ENCODE assay signal across 8 mouse cellular contexts in the genomic region with DNA sequence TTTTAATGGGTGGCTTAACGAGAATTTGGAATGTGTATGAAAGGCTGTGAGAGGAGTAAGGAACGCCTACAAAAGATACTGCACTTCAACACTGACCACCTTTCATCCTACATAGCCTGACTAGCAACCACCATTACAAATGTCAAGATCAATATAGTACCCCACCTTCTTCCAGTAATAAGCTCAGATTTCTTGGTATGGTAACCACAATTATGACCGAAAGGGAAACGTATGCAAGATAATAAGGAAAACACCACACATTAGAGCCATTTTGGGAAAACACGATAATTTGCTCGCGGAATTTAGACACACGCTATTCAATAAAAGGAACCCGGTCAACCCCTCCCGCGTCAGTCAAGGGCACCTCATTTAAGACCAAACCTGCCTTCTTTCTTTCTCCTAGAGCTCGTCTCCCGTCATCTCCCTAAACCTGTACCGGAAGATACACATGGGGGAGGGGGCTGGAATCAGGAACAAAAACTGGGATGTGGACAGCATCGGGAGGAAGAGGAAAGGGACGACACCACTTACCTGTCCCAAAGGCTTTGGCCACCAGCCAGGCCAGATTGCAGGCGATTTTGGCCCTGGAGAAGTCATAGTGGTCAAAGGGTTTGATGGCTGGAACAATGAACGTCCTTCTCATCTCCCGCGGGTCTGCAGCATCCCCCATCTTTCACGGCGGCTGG. TPM values are rescaled to one million over a fixed set of nuclear protein-coding genes. Genes with fewer than 3 reads are reported as not detected.
DNase-seq lines count a peak whose midpoint lies in the region; ATAC-seq and TF ChIP-seq lines count a peak whose summit lies in the region.

No protein-coding gene starts in this region.

- under 1% methylated on average over 22 of the region's 22 CpGs for WGBS in embryonic facial prominence, embryonic 14.5 days
- under 1% methylated on average over 22 of the region's 22 CpGs for WGBS in lung, postnatal 0 days
- WGBS in stomach, embryonic 16.5 days, result under 1% methylated on average over 22 of the region's 22 CpGs

- peak overlapping the region; percentile 71 for H3K4me2 ChIP-seq in embryonic facial prominence, embryonic 14.5 days (ENCODE audit: low read depth, low read length)
- H3K4me2 ChIP-seq in lung, postnatal 0 days (replicated peaks; ENCODE audit: low read depth, low read length), result peak overlapping the region; percentile 90
- H3K4me2 ChIP-seq in stomach, embryonic 16.5 days (ENCODE audit: low read depth, low read length), result peak overlapping the region; percentile 91

- H3K4me3 ChIP-seq in bone marrow macrophage, adult 2 months (ENCODE audit: insufficient read depth, low read length), result peak overlapping the region; percentile 87
- peak overlapping the region; percentile 88 for H3K4me3 ChIP-seq in embryonic facial prominence, embryonic 14.5 days (ENCODE audit: low read depth, low read length)
- H3K4me3 ChIP-seq in lung, postnatal 0 days (ENCODE audit: low read depth, low read length), result peak overlapping the region; percentile 97
- H3K4me3 ChIP-seq in stomach, embryonic 16.5 days (replicated peaks; ENCODE audit: low read length), result peak overlapping the region; percentile 92

- TF ChIP-seq CTCF in bone marrow macrophage, adult 2 months (IDR thresholded peaks at IDR 0.05; ENCODE audit: low read depth, low read length), result no peak
- TF ChIP-seq CTCF in lung, postnatal 0 days (IDR thresholded peaks at IDR 0.05), result no peak

- peak; percentile 55 to 61 for DNase-seq in left cerebral cortex, postnatal 10 days (ENCODE audit: extremely low spot score in 1 of 2, low spot score in 2 of 2)
- no peak for DNase-seq in left cerebral cortex, postnatal 36 days (ENCODE audit: low spot score in 2 of 2)
- DNase-seq in embryonic facial prominence, embryonic 14.5 days (ENCODE audit: low spot score), result no peak
- peak; percentile 60 for DNase-seq in induced T-regulatory cell, adult 2 months (ENCODE audit: low read depth)
- peak; percentile 33 for DNase-seq in lung, postnatal 0 days (ENCODE audit: low spot score)

- ATAC-seq in embryonic facial prominence, embryonic 14.5 days (ENCODE audit: low read depth), result no peak; the same call in 1 of the 2 replicates
- ATAC-seq in lung, postnatal 0 days, result no peak
- no peak for ATAC-seq in stomach, embryonic 16.5 days (ENCODE audit: insufficient read depth, low FRiP score)
- ATAC-seq in inflammation-experienced regulatory T-cells, adult 6 months, result no peak

- no peaks in the 10 kb centered on the region for H3K36me3 ChIP-seq in embryonic facial prominence, embryonic 14.5 days (ENCODE audit: control insufficient read depth, insufficient read depth, low read length)
- no peaks in the 10 kb centered on the region for H3K36me3 ChIP-seq in lung, postnatal 0 days (ENCODE audit: insufficient read depth, low read length)
- no peaks in the 10 kb centered on the region for H3K36me3 ChIP-seq in stomach, embryonic 16.5 days (ENCODE audit: control insufficient read depth, insufficient read depth, low read length)

- no peaks in the 10 kb centered on the region for H3K27me3 ChIP-seq in embryonic facial prominence, embryonic 14.5 days (replicated peaks; ENCODE audit: control insufficient read depth, insufficient read depth, low read length)
- H3K27me3 ChIP-seq in lung, postnatal 0 days (replicated peaks; ENCODE audit: insufficient read depth, low read length), result no peaks in the 10 kb centered on the region
- H3K27me3 ChIP-seq in stomach, embryonic 16.5 days (ENCODE audit: control insufficient read depth, insufficient read depth, low read length), result no peaks in the 10 kb centered on the region

- intact Hi-C loops in left cerebral cortex, postnatal 10 days (cut with DNase I), result loop anchor here (5.0 kb wide), 2 partner anchors 72 to 112 kb away; partner anchors contain the start of gene Ddx59
- intact Hi-C loops in left cerebral cortex, postnatal 36 days (cut with DNase I), result loop anchor here (5.0 kb wide), 1 partner anchor 57 kb away; no protein-coding TSS in a partner anchor

- TF ChIP-seq EP300 in lung, postnatal 0 days (IDR thresholded peaks at IDR 0.05), result no peak

- no peak for TF ChIP-seq POLR2A in bone marrow macrophage, adult 2 months (IDR thresholded peaks at IDR 0.05; ENCODE audit: borderline replicate concordance, low read depth, low read length)

- peaks cover 10% of the 10 kb centered on the region for H3K4me1 ChIP-seq in bone marrow macrophage, adult 2 months (ENCODE audit: control insufficient read depth, insufficient read depth, low read length)
- H3K4me1 ChIP-seq in embryonic facial prominence, embryonic 14.5 days (ENCODE audit: control insufficient read depth, insufficient read depth, low read length), result peaks cover 11% of the 10 kb centered on the region
- peaks cover 12% of the 10 kb centered on the region; the same call in 1 of the 2 replicates for H3K4me1 ChIP-seq in lung, postnatal 0 days (ENCODE audit: insufficient read depth, low read depth, low read length)
- H3K4me1 ChIP-seq in stomach, embryonic 16.5 days (ENCODE audit: control insufficient read depth, insufficient read depth, low read length), result peaks cover 15% of the 10 kb centered on the region

- no peaks in the 10 kb centered on the region for H3K9me3 ChIP-seq in embryonic facial prominence, embryonic 14.5 days (ENCODE audit: control insufficient read depth, low read length)
- no peaks in the 10 kb centered on the region for H3K9me3 ChIP-seq in lung, postnatal 0 days (ENCODE audit: low read length)
- no peaks in the 10 kb centered on the region for H3K9me3 ChIP-seq in stomach, embryonic 16.5 days (replicated peaks; ENCODE audit: control insufficient read depth, low read length)

- peak overlapping the region; percentile 31; the same call in 1 of the 2 replicates for H3K27ac ChIP-seq in bone marrow macrophage, adult 2 months (ENCODE audit: insufficient read depth, low read depth, low read length)
- peak overlapping the region; percentile 96 for H3K27ac ChIP-seq in embryonic facial prominence, embryonic 14.5 days (replicated peaks; ENCODE audit: low read depth, low read length)
- H3K27ac ChIP-seq in lung, postnatal 0 days (ENCODE audit: low read length), result peak overlapping the region; percentile 97
- peak overlapping the region; percentile 97 for H3K27ac ChIP-seq in stomach, embryonic 16.5 days (ENCODE audit: low read length)

- peak overlapping the region; percentile 94 for H3K9ac ChIP-seq in embryonic facial prominence, embryonic 14.5 days (ENCODE audit: low read depth, low read length)
- peak overlapping the region; percentile 83 for H3K9ac ChIP-seq in lung, postnatal 0 days (replicated peaks; ENCODE audit: low read depth)
- H3K9ac ChIP-seq in stomach, embryonic 16.5 days (ENCODE audit: low read length), result peak overlapping the region; percentile 95

RNA-seq across cellular contexts. Expression of gene Camsap2, which starts 1.0 kb away (rescaled TPM):
- 100 to 1,000 TPM; 153 to 155 TPM for total RNA-seq in left cerebral cortex, postnatal 10 days (2021)
- total RNA-seq in left cerebral cortex, postnatal 36 days (2021), result 100 to 1,000 TPM; 129 to 138 TPM
- 18.1 and 21.2 TPM in 2 replicates for polyA plus RNA-seq in bone marrow macrophage, adult 2 months (2012; ENCODE audit: insufficient read depth, insufficient read length, missing spikeins)
- 18.4 and 20.3 TPM in 2 replicates for polyA plus RNA-seq in embryonic facial prominence, embryonic 14.5 days (2014; fragmentation: Nextera tagmentation; extraction: Ambion mirVana)
- 7.7 and 9.3 TPM in 2 replicates for polyA plus RNA-seq in lung, postnatal 0 days (2015; fragmentation: Nextera tagmentation; extraction: Ambion mirVana)
- polyA plus RNA-seq in stomach, embryonic 16.5 days (2015; fragmentation: Nextera tagmentation; extraction: Ambion mirVana), result 9.2 and 9.3 TPM in 2 replicates
- 1 to 10 TPM; 2.2 to 6.3 (median 5.8) TPM for polyA plus RNA-seq in inflammation-experienced regulatory T-cells, adult 6 months (2017; shearing (Covaris generic))

Comparison
In these comparisons a context has a peak if more than half of its experiments do, and no peak if none do; other contexts are left out.
1. DNase-seq: peak in left cerebral cortex, postnatal 10 days (2 of 2), induced T-regulatory cell, adult 2 months (single experiment) and lung, postnatal 0 days (single experiment); none in left cerebral cortex, postnatal 36 days (0 of 2) and embryonic facial prominence, embryonic 14.5 days (single experiment).
2. H3K27ac ChIP-seq: peak in every context shown above with its lines; median percentile 97 in lung, postnatal 0 days; 97 in stomach, embryonic 16.5 days; 96 in embryonic facial prominence, embryonic 14.5 days; 31 in bone marrow macrophage, adult 2 months.
3. Peak in every context shown above with its lines, with median percentiles within 50 percentile points of each other: H3K4me3 ChIP-seq, H3K4me2 ChIP-seq and H3K9ac ChIP-seq.